Mouse (Mus musculus) embryo, embryonic 11 days (tissue): ENCODE results near the gene Vsig8.

Source experiments
- DNase-seq: peaks from one replicate; pipeline ENCODE4 v3.0.0-alpha.2; 2015

The Vsig8 gene

GRCm38 (mm10) chr1:172593956-172594355, 38.2 kb downstream of the Vsig8 start:
- DNase-seq = no peak

DNA sequence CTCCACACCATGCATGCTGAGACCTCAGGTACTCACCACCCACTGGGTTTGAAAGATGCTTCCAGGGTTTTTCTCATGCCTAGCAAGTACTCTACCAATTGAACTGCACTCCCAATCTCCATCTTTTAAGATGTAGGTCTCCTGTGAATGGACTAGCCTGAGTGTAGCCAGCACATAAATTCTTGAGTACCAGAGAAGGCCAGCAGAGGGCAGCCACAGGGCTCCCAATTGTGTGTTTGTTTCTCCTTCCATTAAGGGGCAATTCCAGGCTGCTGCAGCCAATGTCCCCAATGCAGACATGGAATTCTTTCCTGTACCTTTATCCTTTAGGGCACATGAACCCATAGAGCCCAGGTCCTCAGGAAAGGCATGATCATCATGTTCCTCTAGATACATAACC, 38.8 kb downstream of the Vsig8 start:
- DNase-seq = peak; percentile 66

DNA sequence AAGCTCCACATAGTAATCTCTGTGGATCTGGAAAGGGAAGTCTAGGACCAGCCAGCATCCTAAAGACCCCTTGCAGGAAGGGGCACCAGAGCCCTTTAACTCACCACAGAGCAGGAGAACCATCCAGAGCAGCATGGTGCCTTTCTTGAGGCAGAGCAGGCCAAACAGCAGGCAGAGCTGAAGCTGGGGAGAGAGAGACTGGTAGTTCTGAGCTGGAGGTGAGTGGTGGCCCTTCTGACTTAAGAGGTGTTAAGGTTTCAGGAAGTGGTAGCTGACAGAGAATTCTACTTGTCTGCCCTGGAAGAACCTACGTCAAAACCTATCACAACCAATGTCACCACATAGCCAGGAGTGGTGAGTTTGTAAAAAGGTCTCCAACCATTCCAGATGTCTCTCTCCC, 46.6 kb downstream of the Vsig8 start, which contains the start of gene Fcrl6:
Gene Fcrl6 (minus strand): TSS at position 226 of the 400 bp plus-strand sequence.
- no peak for DNase-seq

- DNase-seq = no peak
Measured at GRCm38 (mm10) chr1:172611304-172611703, 55.6 kb downstream of the Vsig8 start.

DNA sequence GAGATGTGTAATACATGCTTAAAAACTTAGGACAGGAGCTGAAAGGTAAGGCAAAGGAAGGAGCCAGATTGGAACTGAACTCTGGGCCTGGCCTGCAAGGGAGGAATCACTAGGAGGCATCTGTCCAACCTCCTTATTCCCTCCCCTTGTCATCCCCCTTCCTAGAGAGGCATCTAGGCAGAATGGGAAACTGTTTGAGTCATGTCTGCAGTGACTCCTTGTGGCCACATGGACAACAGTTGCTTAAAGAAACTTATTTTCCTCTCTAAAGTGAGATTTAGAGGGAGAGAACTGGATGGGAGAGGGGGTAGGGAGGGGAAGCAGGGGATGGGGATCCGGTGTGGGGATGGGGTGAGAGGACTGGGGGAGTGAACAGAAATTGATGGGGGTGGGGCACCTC, 57.0 kb downstream of the Vsig8 start:
- DNase-seq = no peak
